ENCODE assay signal across 16 mouse cellular contexts in the genomic region with DNA sequence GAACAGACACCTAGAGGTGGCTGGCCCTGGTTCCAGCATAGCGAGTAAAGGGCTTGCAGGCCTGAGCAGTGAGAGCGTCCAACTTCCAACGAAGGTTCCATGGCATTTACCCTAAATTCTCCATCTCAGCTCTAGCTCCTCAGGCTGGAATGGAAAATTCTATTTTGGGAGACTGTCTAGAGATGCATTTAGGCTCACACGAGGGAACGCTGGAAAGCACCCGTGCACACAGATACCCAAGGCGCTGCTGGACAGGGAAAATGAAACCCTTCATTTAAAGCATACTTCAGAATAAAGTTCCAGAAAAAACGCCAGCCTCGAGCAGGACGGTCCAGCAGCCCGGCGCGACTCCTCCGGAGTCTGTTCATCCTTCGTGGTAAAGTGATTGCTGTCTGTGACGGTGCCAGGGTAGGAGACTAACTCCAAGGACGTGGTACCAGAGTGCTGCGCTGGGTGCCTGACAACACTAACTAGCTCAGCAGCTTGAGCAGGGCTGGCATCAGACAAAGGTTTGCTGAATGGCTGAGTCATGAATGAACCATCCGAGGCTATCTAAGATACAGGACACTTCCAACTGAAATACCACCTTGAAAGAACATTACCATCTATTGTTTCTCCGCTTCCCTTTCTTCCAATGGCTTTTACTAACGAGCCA. TPM values are rescaled to one million over a fixed set of nuclear protein-coding genes. Genes with fewer than 3 reads are reported as not detected.
DNase-seq lines count a peak whose midpoint lies in the region; ATAC-seq and TF ChIP-seq lines count a peak whose summit lies in the region.
"Had no signal": no experiment of that assay in that cellular context is flagged by ENCODE, and none has a peak within 500 bp of the region (broad histone marks: within the 10 kb centered on the region; RNA-seq: fewer than 3 reads in every experiment).

No protein-coding gene starts in this region.

- H3K9me3 ChIP-seq in heart, embryonic 10.5 days: no peaks in the 10 kb centered on the region
- no peaks in the 10 kb centered on the region for H3K9me3 ChIP-seq in midbrain, embryonic 13.5 days
- H3K9me3 ChIP-seq: hindbrain, embryonic 13.5 days; intestine, embryonic 15.5 days had no signal

- no peak overlapping the region for H3K4me2 ChIP-seq in midbrain, embryonic 13.5 days (replicated peaks)
- H3K4me2 ChIP-seq: hindbrain, embryonic 13.5 days; intestine, embryonic 15.5 days; lung, embryonic 14.5 days had no signal

- WGBS in heart, embryonic 10.5 days: 62% methylated on average over 21 of the region's 21 CpGs
- WGBS in midbrain, embryonic 13.5 days: 89% methylated on average over 21 of the region's 21 CpGs

- no peak overlapping the region for H3K9ac ChIP-seq in midbrain, embryonic 13.5 days (replicated peaks)
- H3K9ac ChIP-seq: hindbrain, embryonic 13.5 days; intestine, embryonic 15.5 days; lung, embryonic 14.5 days had no signal

- no peak for ATAC-seq in midbrain, embryonic 13.5 days

- no peaks in the 10 kb centered on the region for H3K27me3 ChIP-seq in heart, embryonic 10.5 days (ENCODE audit: insufficient read depth, poor library complexity, severe bottlenecking)
- no peaks in the 10 kb centered on the region for H3K27me3 ChIP-seq in midbrain, embryonic 13.5 days
- H3K27me3 ChIP-seq: hindbrain, embryonic 13.5 days; intestine, embryonic 15.5 days had no signal

- H3K4me1 ChIP-seq in heart, embryonic 10.5 days: peaks cover 57% of the 10 kb centered on the region
- H3K4me1 ChIP-seq in cortical plate, adult 2 months (ENCODE audit: control insufficient read depth, insufficient read depth, low read length): peaks cover 7% of the 10 kb centered on the region
- H3K4me1 ChIP-seq in midbrain, embryonic 13.5 days (replicated peaks): no peaks in the 10 kb centered on the region

- TF ChIP-seq POLR2A in cortical plate, adult 2 months (IDR thresholded peaks at IDR 0.05; ENCODE audit: extremely low read depth, insufficient read depth, low read length): no peak

- H3K27ac ChIP-seq in heart, embryonic 10.5 days: peak overlapping the region; percentile 63
- 0 out of 2 replicates have a peak overlapping the region, but pooled peaks have one; percentile 31 for H3K27ac ChIP-seq in cortical plate, adult 2 months (ENCODE audit: insufficient read depth, low read length)
- no peak overlapping the region for H3K27ac ChIP-seq in midbrain, embryonic 13.5 days
- H3K27ac ChIP-seq: hindbrain, embryonic 13.5 days; intestine, embryonic 15.5 days had no signal

- H3K36me3 ChIP-seq in heart, embryonic 10.5 days: no peaks in the 10 kb centered on the region
- no peaks in the 10 kb centered on the region for H3K36me3 ChIP-seq in midbrain, embryonic 13.5 days
- H3K36me3 ChIP-seq: hindbrain, embryonic 13.5 days; intestine, embryonic 15.5 days had no signal

- no peak for DNase-seq in heart, embryonic 10.5 days (ENCODE audit: low spot score)
- no peak for DNase-seq in heart, adult 8-10 months (ENCODE audit: low spot score)
- peak; percentile 22 for DNase-seq in right cerebral cortex, postnatal 25 days
- no peak for DNase-seq in right cerebral cortex, adult 2 months (ENCODE audit: low spot score in 2 of 2)
- no peak for DNase-seq in spleen, adult 12 weeks (ENCODE audit: low spot score)
- DNase-seq: cerebellum, postnatal 10 days; gastrocnemius, postnatal 36 days; kidney, postnatal 10 days; layer of hippocampus, adult 9-11 months; lung, embryonic 14.5 days; thymus, adult 18-20 months had no signal

- H3K4me3 ChIP-seq in heart, embryonic 10.5 days: no peak overlapping the region
- no peak overlapping the region for H3K4me3 ChIP-seq in cortical plate, adult 2 months (ENCODE audit: insufficient read depth, low read length)
- H3K4me3 ChIP-seq in midbrain, embryonic 13.5 days (replicated peaks): no peak overlapping the region
- H3K4me3 ChIP-seq: hindbrain, embryonic 13.5 days; intestine, embryonic 15.5 days had no signal

- no peak for TF ChIP-seq CTCF in cortical plate, adult 2 months (IDR thresholded peaks at IDR 0.05; ENCODE audit: extremely low read depth, insufficient read depth, low read length)

RNA-seq across cellular contexts. Expression of a gene that starts 57.0 kb away (rescaled TPM):
- polyA plus RNA-seq in heart, embryonic 10.5 days (2016; fragmentation: Nextera tagmentation; extraction: Ambion mirVana): 28.5 and 33.4 TPM in 2 replicates
- 10 to 100 TPM; 10.8 to 18.3 (median 15.4) TPM for total RNA-seq in heart, adult 8-10 months (2022)
- polyA plus RNA-seq in cortical plate, adult 2 months (2012; rRNA removed): 51.8 and 53.1 TPM in 2 replicates
- 6.4 and 8.0 TPM in 2 replicates for polyA plus RNA-seq in midbrain, embryonic 13.5 days (2015; fragmentation: Nextera tagmentation; extraction: Ambion mirVana)
- total RNA-seq: MEL had no signal
